Mouse (Mus musculus) hindbrain, embryonic 11.5 days (tissue): ENCODE measurements at regions not wholly inside any gene's neighbourhood (a gene's known extent, or its start where the extent isn't known, plus 50 kb on each side); places are given as distances from the start of the nearest gene placed in this dataset.

Source experiments
- ATAC-seq: fragments of 200-750 bp; cut with Nextera tagmentation; 2 replicates; pipeline ENCODE4 v1.8.0; 2017; ENCODE audit warnings: mild to moderate bottlenecking, moderate TSS enrichment, moderate library complexity; ENCODE audit not compliant: low FRiP score
- DNase-seq: peaks from one replicate; pipeline ENCODE4 v3.0.0-alpha.2; 2015; ENCODE audit warnings: low spot score
- H3K27ac ChIP-seq: fragments of 300-500 bp; sonication (generic); 2 replicates; pipeline ENCODE4 v1.5.1; 2014; ENCODE audit warnings: mild to moderate bottlenecking, low read depth, low read length
- H3K27me3 ChIP-seq: fragments of 300-500 bp; sonication (generic); 2 replicates; pipeline ENCODE4 v1.6.1; 2014; ENCODE audit warnings: mild to moderate bottlenecking, low read length, moderate library complexity, mixed read lengths; ENCODE audit not compliant: control insufficient read depth, insufficient read depth
- H3K36me3 ChIP-seq: fragments of 300-500 bp; sonication (generic); 2 replicates; pipeline ENCODE4 v1.6.1; 2014; ENCODE audit warnings: mild to moderate bottlenecking, low read length, moderate library complexity, mixed read lengths; ENCODE audit not compliant: control insufficient read depth, insufficient read depth
- H3K4me1 ChIP-seq: fragments of 300-500 bp; sonication (generic); replicated peaks from 2 replicates; pipeline ENCODE4 v1.6.1; 2014; ENCODE audit warnings: low read length, mixed read lengths; ENCODE audit not compliant: control insufficient read depth, insufficient read depth
- H3K4me2 ChIP-seq: fragments of 300-500 bp; sonication (generic); replicated peaks from 2 replicates; pipeline ENCODE4 v1.6.1; 2014; ENCODE audit warnings: mild to moderate bottlenecking, low read depth, low read length
- H3K4me3 ChIP-seq: fragments of 300-500 bp; sonication (generic); 2 replicates; pipeline ENCODE4 v1.5.1; 2014; ENCODE audit warnings: low read depth, low read length
- H3K9ac ChIP-seq: fragments of 300-500 bp; sonication (generic); 2 replicates; pipeline ENCODE4 v1.6.1; 2014; ENCODE audit warnings: low read depth, low read length
- H3K9me3 ChIP-seq: fragments of 300-500 bp; sonication (generic); 2 replicates; pipeline ENCODE4 v1.6.1; 2016; ENCODE audit warnings: low read length; ENCODE audit not compliant: control insufficient read depth
- WGBS: fragments of 180-500 bp; shearing (Covaris S2); extraction: QIAGEN DNeasy Blood & Tissue Kit; methylation state at CpG from one replicate; pipeline ENCODE4 v1.1.7; 2014; 5-methylcytosine and 5-hydroxymethylcytosine counted together

DNA sequence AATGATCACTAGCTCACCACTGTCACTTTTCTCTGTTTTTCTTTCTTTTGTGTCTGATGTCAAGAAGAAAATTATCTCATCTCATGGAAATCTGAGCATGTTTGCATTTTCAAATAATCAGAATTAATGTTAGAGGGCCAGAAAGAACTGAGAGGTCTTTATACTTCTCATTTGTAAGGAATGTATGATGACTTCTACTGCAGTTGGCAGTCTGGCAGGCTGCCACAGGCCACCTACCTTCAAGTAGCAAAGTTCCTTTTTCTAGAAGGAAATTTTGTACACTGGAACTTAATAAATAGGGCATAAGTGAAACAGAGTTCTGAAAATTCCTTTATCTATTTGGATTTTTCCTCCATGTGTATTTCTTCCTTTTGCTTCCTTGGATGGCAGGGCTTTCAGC is 148.7 kb upstream of the Inhba start:
- Histone ChIP-seq H3K4me2 (no peak overlapping the region), H3K9ac (no peak overlapping the region), H3K27me3 (no peaks in the 10 kb centered on the region), H3K9me3 (no peaks in the 10 kb centered on the region), H3K4me3 (no peak overlapping the region), H3K27ac (no peak overlapping the region), H3K4me1 (no peaks in the 10 kb centered on the region), H3K36me3 (no peaks in the 10 kb centered on the region)
- no peak for ATAC-seq
- no peak for DNase-seq

DNA sequence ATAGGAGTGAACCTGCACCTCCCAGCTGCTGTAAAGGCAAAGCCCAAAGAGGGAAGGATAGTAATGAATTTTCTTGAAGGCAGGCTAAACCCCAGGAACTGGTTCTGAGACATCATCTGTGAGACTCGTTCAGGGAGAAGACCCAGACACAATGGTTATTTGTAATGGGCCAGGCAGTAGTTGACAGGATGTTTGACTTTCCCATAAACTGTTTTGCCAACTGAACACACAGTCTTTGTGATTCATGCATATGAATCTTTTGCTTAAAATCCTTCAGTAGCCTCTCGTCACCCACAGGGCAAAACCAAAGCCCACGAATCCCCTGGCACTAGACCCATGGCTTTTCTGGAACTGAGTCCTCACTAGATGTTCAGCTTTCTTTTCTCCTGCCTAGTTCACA is 148.3 kb upstream of the Inhba start:
- 62% methylated on average over 3 of the region's 3 CpGs for WGBS
- Histone ChIP-seq H3K4me3 (no peak overlapping the region), H3K27ac (no peak overlapping the region), H3K9me3 (no peaks in the 10 kb centered on the region), H3K27me3 (no peaks in the 10 kb centered on the region), H3K4me2 (no peak overlapping the region), H3K9ac (no peak overlapping the region), H3K4me1 (no peaks in the 10 kb centered on the region), H3K36me3 (no peaks in the 10 kb centered on the region)
- ATAC-seq (no peak), DNase-seq (no peak)

DNA sequence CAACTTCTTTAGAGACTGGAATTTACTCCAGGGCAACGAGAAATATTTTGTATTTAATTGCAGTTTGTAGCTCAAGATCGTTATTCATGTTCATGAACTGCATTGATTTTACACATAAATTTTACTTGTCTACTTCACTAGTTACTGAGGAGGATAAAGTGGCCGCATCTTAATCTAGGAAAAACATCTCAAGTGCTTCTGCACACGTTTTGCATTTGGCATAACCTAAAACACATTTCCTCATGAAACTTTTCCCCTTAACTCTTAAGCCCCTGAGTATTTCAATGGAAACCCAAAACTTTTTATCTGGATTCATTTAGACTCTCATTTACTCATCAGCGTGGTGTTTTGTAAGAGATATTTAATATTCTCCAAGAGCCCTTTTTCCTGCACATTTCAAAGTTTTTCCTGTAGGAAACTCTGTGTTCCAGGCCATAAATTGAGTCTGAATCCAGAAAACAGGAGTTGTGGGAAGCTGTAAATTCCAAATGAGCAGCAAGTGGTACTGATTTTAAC is 144.5 kb upstream of the Inhba start:
- Histone ChIP-seq H3K4me3 (no peak overlapping the region), H3K4me1 (no peaks in the 10 kb centered on the region), H3K27ac (no peak overlapping the region), H3K9me3 (no peaks in the 10 kb centered on the region), H3K4me2 (no peak overlapping the region), H3K9ac (no peak overlapping the region), H3K36me3 (no peaks in the 10 kb centered on the region), H3K27me3 (no peaks in the 10 kb centered on the region)
- 73% methylated on average over 5 of the region's 5 CpGs for WGBS
- ATAC-seq (no peak), DNase-seq (no peak)

DNA sequence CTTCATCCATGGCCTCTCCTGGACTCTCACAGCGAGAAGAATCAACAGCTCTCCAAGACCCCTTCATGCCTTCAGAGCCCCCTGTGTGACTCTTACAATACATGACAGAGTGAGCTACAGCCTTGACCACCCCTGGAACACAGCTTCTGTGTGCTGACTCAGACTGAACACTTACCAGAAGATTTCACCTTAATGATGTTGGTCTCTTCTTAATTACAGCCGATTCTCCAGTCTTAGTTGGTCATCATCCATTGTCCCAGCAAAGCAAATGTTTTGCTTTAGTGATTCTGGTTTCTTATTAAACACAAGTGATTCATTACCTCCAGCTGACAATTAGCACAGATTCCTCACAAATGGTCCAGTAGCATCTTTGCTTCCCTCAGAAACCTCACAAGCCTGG is 134.0 kb upstream of the Inhba start:
- Histone ChIP-seq H3K27me3 (no peaks in the 10 kb centered on the region), H3K4me2 (no peak overlapping the region), H3K27ac (no peak overlapping the region), H3K4me3 (no peak overlapping the region), H3K4me1 (no peaks in the 10 kb centered on the region), H3K9me3 (no peaks in the 10 kb centered on the region), H3K9ac (no peak overlapping the region), H3K36me3 (no peaks in the 10 kb centered on the region)
- 93% methylated on average over 2 of the region's 2 CpGs for WGBS
- ATAC-seq (no peak), DNase-seq (no peak)

DNA sequence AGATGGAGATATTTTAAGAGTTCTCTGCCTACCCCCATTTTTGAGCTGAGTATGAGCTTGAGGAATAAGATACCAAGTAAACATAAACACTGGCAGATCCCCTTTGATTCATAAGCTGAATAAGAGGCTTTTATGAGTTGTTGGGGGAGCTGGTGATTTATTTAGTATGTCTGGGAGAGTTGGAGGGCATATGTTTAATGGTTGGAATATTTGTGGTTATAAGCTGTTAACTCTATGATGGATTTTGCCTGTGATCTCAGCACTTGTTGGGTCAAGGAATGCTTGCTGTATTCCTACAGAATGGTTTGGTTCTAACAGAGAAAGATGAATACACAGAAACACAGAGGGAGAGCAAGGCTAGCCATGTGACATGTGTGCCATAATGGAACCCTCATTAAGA is 132.1 kb upstream of the Inhba start:
- H3K4me2 ChIP-seq = no peak overlapping the region
- H3K9me3 ChIP-seq = no peaks in the 10 kb centered on the region
- DNase-seq = no peak
- no peak overlapping the region for H3K9ac ChIP-seq
- H3K27me3 ChIP-seq = no peaks in the 10 kb centered on the region
- H3K27ac ChIP-seq = no peak overlapping the region
- no peak for ATAC-seq
- H3K36me3 ChIP-seq = no peaks in the 10 kb centered on the region
- no peaks in the 10 kb centered on the region for H3K4me1 ChIP-seq
- H3K4me3 ChIP-seq = no peak overlapping the region

DNA sequence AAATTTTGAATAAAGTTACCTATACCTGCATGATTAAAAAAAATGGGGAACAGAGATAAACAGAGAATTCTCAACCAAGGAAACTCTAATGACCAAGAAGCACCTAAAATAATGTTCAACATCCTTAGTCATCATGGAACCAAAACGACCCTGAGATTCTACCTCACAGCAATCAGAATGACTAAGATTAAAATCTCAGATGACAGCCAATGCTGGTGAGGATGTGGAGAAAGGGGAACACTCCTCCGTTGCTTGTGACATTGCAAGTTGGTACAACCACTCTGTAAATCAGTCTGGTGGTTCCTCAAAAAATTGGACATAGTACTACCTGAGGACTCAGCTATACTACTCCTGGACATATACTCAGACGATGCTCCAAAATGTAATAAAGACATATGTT is 120.9 kb upstream of the Inhba start:
- no peak overlapping the region for H3K4me3 ChIP-seq
- no peak overlapping the region for H3K4me2 ChIP-seq
- no peaks in the 10 kb centered on the region for H3K27me3 ChIP-seq
- no peak overlapping the region for H3K9ac ChIP-seq
- no peaks in the 10 kb centered on the region for H3K4me1 ChIP-seq
- H3K9me3 ChIP-seq = no peaks in the 10 kb centered on the region
- WGBS = 88% methylated on average over 3 of the region's 3 CpGs
- no peak overlapping the region for H3K27ac ChIP-seq
- ATAC-seq (no peak), DNase-seq (no peak)
- no peaks in the 10 kb centered on the region for H3K36me3 ChIP-seq

DNA sequence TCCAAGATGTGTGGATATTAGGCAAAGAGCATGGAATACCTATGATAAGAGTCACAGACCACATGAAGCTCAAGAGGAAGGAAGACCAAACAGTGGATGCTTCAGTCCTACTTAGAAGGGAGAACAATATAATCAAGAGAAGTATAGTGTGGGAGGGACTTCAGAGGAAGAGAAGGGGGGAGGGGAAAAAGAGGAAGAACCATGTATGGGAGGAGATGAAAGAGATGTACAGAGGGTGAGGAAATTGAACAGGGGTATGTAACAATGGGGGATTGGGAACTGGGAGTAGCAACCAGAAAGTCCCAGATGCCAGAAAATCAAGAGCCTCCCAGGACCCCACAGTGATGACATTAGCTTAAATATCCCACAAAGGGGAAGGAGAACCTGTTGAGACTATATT is 120.2 kb upstream of the Inhba start:
- Histone ChIP-seq H3K27me3 (no peaks in the 10 kb centered on the region), H3K9ac (no peak overlapping the region), H3K4me2 (no peak overlapping the region), H3K4me1 (no peaks in the 10 kb centered on the region), H3K27ac (no peak overlapping the region), H3K4me3 (no peak overlapping the region), H3K36me3 (no peaks in the 10 kb centered on the region), H3K9me3 (no peaks in the 10 kb centered on the region)
- DNase-seq = no peak
- no peak for ATAC-seq

DNA sequence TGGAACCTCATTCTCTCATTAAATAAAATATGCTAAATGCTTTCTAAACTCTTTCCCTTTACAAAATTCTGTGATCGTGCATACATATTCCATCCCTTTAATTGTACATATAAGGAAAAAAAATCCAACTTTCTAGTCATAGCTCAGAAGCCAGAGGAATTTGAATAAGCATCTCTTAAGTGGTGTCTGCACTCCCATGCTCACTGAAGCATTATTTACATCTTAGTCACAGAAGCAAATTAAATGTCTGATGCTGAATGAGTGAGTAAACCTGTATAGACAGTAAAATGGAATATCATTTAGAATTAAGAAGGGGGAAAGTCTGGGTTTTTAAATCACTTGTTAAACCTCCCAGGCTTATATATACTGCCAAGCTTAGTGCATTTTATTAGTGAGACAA is 113.5 kb upstream of the Inhba start:
- no peak overlapping the region for H3K27ac ChIP-seq
- no peaks in the 10 kb centered on the region for H3K36me3 ChIP-seq
- WGBS = 89% methylated on average over 1 of the region's 1 CpGs
- no peak for ATAC-seq
- no peaks in the 10 kb centered on the region for H3K4me1 ChIP-seq
- no peak overlapping the region for H3K4me2 ChIP-seq
- H3K9me3 ChIP-seq = no peaks in the 10 kb centered on the region
- H3K27me3 ChIP-seq = no peaks in the 10 kb centered on the region
- no peak overlapping the region for H3K4me3 ChIP-seq
- no peak overlapping the region for H3K9ac ChIP-seq
- no peak for DNase-seq

DNA sequence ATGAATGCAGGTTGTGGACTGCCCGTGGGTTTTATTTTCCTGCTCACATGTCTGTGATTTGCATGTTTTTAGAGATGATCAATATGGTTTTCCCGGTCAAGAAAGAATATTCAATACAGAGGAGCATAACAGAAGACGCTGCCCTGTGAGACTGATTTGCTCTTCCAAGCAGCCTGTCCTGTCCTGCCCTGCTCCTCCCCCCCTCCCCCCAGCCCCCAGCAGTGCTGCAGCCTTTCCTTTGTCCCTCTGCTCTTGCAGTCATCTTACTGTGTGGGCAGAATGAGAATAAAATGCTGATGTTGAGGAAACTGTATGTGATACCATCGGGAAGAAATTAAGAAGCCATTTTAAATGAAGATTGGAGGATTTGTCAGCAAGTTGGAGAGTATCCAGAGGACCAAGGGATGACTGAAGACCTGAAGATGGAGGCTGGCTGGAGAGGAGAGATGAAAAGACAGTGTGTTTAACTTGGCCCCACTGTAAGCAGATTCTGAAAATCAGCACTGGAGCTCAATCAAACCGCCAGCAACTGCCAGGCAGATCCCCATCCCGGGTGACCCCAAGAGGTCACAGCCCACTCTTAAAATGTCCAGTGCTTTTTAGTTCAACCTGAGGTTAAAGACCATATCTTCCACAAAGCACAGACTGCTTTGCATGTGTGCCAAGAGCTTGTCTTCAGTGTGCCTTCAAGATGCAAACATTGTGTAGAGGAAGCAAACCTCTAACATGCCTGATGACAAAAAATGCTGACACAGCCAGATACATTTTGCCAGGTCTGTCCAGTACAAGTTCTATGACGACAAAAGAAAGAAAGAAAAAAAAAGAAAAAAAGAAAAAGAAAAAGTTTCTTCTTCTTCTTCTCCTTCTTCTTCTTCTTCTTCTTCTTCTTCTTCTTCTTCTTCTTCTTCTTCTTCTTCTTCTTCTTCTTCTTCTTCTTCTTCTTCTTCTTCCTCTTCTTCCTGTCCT is 109.7 kb upstream of the Inhba start:
- Histone ChIP-seq H3K4me2 (no peak overlapping the region), H3K27me3 (no peaks in the 10 kb centered on the region), H3K36me3 (no peaks in the 10 kb centered on the region), H3K9me3 (no peaks in the 10 kb centered on the region), H3K4me1 (no peaks in the 10 kb centered on the region), H3K4me3 (no peak overlapping the region), H3K9ac (no peak overlapping the region), H3K27ac (no peak overlapping the region)
- DNase-seq (peak; percentile 15), ATAC-seq (peak; percentile 71)
- 43% methylated on average over 7 of the region's 7 CpGs for WGBS
